Mouse (Mus musculus): ENCODE results near the gene Aurka. TPM values are rescaled to one million over a fixed set of nuclear protein-coding genes. Genes with fewer than 3 reads are reported as not detected.
A peak's percentile ranks its signal among the peaks of the same experiment; 100 is the strongest.

The Aurka gene
- polyA plus RNA-seq, 1 experiment from 2014 or later, result 91.0 TPM

GRCm38 (mm10) chr2:172380513-172380912 is 10.2 kb upstream of the Aurka start:
- Histone ChIP-seq H3K36me3 (peaks cover 58% of the 10 kb centered on the region), H3K4me3 (replicated peaks) (no peak overlapping the region), H3K27ac (no peak overlapping the region), H3K27me3 (replicated peaks) (no peaks in the 10 kb centered on the region), H3K4me2 (no peak overlapping the region), H3K4me1 (no peaks in the 10 kb centered on the region), H3K9me3 (no peaks in the 10 kb centered on the region), H3K9ac (no peak overlapping the region)
- 94% methylated on average over 17 of the region's 17 CpGs for WGBS
- ATAC-seq (ENCODE audit: insufficient read depth, low FRiP score, low read depth), result no peak

GRCm38 (mm10) chr2:172378332-172378731 is 8.0 kb upstream of the Aurka start:
- 66% methylated on average over 7 of the region's 7 CpGs for WGBS
- peaks cover 78% of the 10 kb centered on the region for H3K36me3 ChIP-seq
- no peaks in the 10 kb centered on the region for H3K9me3 ChIP-seq
- H3K9ac ChIP-seq, result no peak overlapping the region
- H3K27me3 ChIP-seq (replicated peaks), result no peaks in the 10 kb centered on the region
- ATAC-seq (ENCODE audit: insufficient read depth, low FRiP score, low read depth), result no peak
- no peak overlapping the region for H3K4me3 ChIP-seq (replicated peaks)
- H3K4me1 ChIP-seq, result no peaks in the 10 kb centered on the region
- H3K4me2 ChIP-seq, result no peak overlapping the region
- H3K27ac ChIP-seq, result no peak overlapping the region

GRCm38 (mm10) chr2:172376999-172377515 is 6.7 kb upstream of the Aurka start:
- ATAC-seq (ENCODE audit: insufficient read depth, low FRiP score, low read depth), result peak; percentile 70; the same call in 1 of the 2 replicates
- no peaks in the 10 kb centered on the region for H3K9me3 ChIP-seq
- peaks cover 1% of the 10 kb centered on the region; the same call in 1 of the 2 replicates for H3K4me1 ChIP-seq
- WGBS, result 57% methylated on average over 5 of the region's 5 CpGs
- H3K27ac ChIP-seq, result 0 out of 2 replicates have a peak overlapping the region, but pooled peaks have one; percentile 11
- no peaks in the 10 kb centered on the region for H3K27me3 ChIP-seq (replicated peaks)
- H3K4me2 ChIP-seq, result no peak overlapping the region
- peaks cover 82% of the 10 kb centered on the region for H3K36me3 ChIP-seq
- H3K9ac ChIP-seq, result no peak overlapping the region
- no peak overlapping the region for H3K4me3 ChIP-seq (replicated peaks)

DNA sequence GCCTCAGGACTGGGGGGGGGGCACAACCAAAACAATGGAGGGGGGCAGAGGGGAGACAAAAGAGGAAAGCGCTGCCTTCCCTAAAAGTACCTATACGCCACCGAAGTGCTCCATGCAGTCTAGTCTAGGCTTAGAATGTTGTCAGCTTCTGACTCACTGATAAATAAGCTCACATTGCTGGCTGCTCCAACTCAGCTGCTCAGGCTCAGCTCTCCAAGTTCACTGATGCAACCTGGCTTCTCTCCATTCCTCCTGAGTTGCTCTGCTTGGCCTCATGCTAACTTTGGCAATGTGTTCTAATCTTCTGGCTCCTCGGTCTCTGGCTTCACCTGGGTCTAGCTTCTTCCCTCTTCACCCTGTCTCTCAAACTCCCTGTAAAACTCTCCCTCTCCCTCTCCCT is 6.2 kb upstream of the Aurka start:
- H3K9me3 ChIP-seq, result no peaks in the 10 kb centered on the region
- H3K4me3 ChIP-seq (replicated peaks), result no peak overlapping the region
- no peak overlapping the region for H3K4me2 ChIP-seq
- H3K27me3 ChIP-seq (replicated peaks), result no peaks in the 10 kb centered on the region
- no peak overlapping the region for H3K9ac ChIP-seq
- ATAC-seq (ENCODE audit: insufficient read depth, low FRiP score, low read depth), result no peak
- no peak overlapping the region for H3K27ac ChIP-seq
- H3K4me1 ChIP-seq, result peaks cover 6% of the 10 kb centered on the region; the same call in 1 of the 2 replicates
- 93% methylated on average over 4 of the region's 4 CpGs for WGBS
- H3K36me3 ChIP-seq, result peaks cover 80% of the 10 kb centered on the region

- peak overlapping the region; percentile 94 for H3K9ac ChIP-seq
- peaks cover 25% of the 10 kb centered on the region; the same call in 1 of the 2 replicates for H3K4me1 ChIP-seq
- no peak for ATAC-seq (ENCODE audit: insufficient read depth, low FRiP score, low read depth)
- H3K4me3 ChIP-seq (replicated peaks), result peak overlapping the region; percentile 96
- peak overlapping the region; percentile 73 for H3K4me2 ChIP-seq
- WGBS, result under 1% methylated on average over 11 of the region's 11 CpGs
- H3K27ac ChIP-seq, result peak overlapping the region; percentile 88
- peaks cover 36% of the 10 kb centered on the region for H3K36me3 ChIP-seq
- no peaks in the 10 kb centered on the region for H3K27me3 ChIP-seq (replicated peaks)
- H3K9me3 ChIP-seq, result no peaks in the 10 kb centered on the region
Observed at GRCm38 (mm10) chr2:172371258-172371657, 923 bp upstream of the Aurka start.

- 0 out of 2 replicates have a peak, but pooled peaks cover under 1% of the 10 kb centered on the region for H3K4me1 ChIP-seq
- H3K9ac ChIP-seq, result no peak overlapping the region
- no peak for ATAC-seq (ENCODE audit: insufficient read depth, low FRiP score, low read depth)
- no peak overlapping the region for H3K27ac ChIP-seq
- H3K4me3 ChIP-seq (replicated peaks), result no peak overlapping the region
- 86% methylated on average over 7 of the region's 7 CpGs for WGBS
- no peaks in the 10 kb centered on the region for H3K27me3 ChIP-seq (replicated peaks)
- peaks cover 63% of the 10 kb centered on the region for H3K36me3 ChIP-seq
- H3K9me3 ChIP-seq, result no peaks in the 10 kb centered on the region
- H3K4me2 ChIP-seq, result no peak overlapping the region
Observed at GRCm38 (mm10) chr2:172363176-172363575, 7.2 kb downstream of the Aurka start.

DNA sequence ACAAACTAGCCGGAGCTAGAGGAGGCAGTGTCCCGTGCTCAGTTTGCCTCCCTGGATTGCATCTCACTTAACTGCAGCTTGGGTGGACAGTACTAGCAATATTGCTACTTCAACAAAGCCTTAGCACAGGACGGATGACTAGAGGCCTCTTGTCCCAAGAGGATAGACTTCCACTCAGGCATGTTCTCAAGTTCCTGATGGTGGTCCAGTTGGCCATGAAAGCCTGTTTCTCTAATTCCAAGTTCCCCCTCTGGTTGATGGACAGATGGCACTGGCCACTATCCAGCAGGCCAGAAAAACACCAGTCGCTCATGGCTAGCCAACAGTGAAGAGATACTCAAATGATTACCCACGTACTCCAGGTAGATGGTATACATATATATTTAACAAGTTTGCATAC is 14.5 kb downstream of the Aurka start:
- H3K36me3 ChIP-seq, result peaks cover 50% of the 10 kb centered on the region
- no peak overlapping the region for H3K9ac ChIP-seq
- no peak overlapping the region for H3K27ac ChIP-seq
- H3K4me1 ChIP-seq, result no peaks in the 10 kb centered on the region
- H3K4me3 ChIP-seq (replicated peaks), result no peak overlapping the region
- no peaks in the 10 kb centered on the region for H3K9me3 ChIP-seq
- WGBS, result 89% methylated on average over 5 of the region's 5 CpGs
- no peak for ATAC-seq (ENCODE audit: insufficient read depth, low FRiP score, low read depth)
- H3K4me2 ChIP-seq, result no peak overlapping the region
- no peaks in the 10 kb centered on the region for H3K27me3 ChIP-seq (replicated peaks)

DNA sequence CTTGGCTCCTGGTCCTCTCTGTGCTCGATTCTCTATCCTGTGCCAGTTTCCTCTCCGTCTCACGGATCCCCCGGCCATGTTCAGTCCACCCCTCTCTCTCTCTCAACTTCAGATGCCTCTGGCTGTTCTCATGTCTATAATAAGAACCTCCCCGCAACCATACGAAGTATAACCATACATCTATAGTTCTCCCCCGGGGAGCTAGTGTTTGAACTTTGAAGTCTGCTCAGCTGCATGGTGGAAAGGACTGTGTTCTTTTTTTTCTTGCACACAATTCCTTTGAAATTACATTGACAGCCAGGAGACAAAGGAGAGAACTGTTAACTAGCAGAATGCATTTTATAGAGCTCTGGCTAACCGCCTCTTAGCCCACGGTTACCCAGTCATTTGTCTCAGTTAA is 15.6 kb downstream of the Aurka start:
- no peak for ATAC-seq (ENCODE audit: insufficient read depth, low FRiP score, low read depth)
- WGBS, result 75% methylated on average over 9 of the region's 9 CpGs
- Histone ChIP-seq H3K4me2 (no peak overlapping the region), H3K36me3 (peaks cover 44% of the 10 kb centered on the region), H3K4me1 (no peaks in the 10 kb centered on the region), H3K27me3 (replicated peaks) (no peaks in the 10 kb centered on the region), H3K27ac (no peak overlapping the region), H3K4me3 (replicated peaks) (no peak overlapping the region), H3K9ac (no peak overlapping the region), H3K9me3 (no peaks in the 10 kb centered on the region)

DNA sequence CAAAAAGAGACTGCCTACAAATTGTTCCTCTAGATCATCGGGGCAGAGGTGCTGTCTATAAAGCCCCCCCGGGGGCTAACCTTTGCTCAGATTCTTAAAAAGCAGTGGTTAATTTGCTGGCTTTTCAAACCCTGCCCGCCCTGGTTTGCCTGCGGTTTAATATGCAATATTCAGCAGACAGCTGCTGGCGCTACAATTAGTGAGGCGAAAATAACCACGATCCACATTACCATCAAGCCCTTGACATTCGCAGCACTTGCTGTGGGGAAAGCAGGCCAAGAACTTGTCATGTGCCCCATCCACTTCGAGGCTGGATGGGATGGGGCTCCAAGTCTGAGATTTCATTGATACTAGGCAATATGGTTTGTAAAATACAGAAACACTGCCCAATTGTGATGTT is 17.1 kb downstream of the Aurka start:
- Histone ChIP-seq H3K4me1 (peaks cover 12% of the 10 kb centered on the region), H3K27ac (no peak overlapping the region), H3K27me3 (replicated peaks) (no peaks in the 10 kb centered on the region), H3K9ac (no peak overlapping the region), H3K36me3 (peaks cover 29% of the 10 kb centered on the region), H3K4me2 (no peak overlapping the region), H3K4me3 (replicated peaks) (no peak overlapping the region), H3K9me3 (no peaks in the 10 kb centered on the region)
- WGBS, result 86% methylated on average over 9 of the region's 9 CpGs
- ATAC-seq (ENCODE audit: insufficient read depth, low FRiP score, low read depth), result no peak

DNA sequence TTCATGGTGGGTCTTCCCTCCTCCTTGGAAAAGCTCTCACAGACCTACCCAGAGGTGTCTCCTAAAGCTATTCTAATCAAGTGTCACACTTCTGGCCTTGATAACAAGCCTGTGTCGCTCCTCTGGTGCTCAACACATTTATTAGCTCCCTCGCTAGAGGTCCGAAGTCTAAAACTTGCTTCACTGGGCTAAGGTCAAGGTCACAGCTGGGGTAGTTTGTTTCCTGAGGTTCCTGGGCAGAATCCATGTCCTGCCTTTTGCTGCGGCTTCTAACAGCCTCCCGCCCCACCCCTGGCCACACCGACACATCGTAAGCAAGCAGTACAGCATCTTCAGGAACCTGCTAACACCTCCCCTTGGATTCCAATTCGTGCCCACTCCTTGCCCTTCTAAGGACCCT is 19.6 kb downstream of the Aurka start:
- H3K27ac ChIP-seq, result no peak overlapping the region
- H3K4me2 ChIP-seq, result no peak overlapping the region
- H3K4me1 ChIP-seq, result peaks cover 23% of the 10 kb centered on the region
- peaks cover 6% of the 10 kb centered on the region for H3K36me3 ChIP-seq
- no peak for ATAC-seq (ENCODE audit: insufficient read depth, low FRiP score, low read depth)
- no peaks in the 10 kb centered on the region for H3K9me3 ChIP-seq
- H3K4me3 ChIP-seq (replicated peaks), result no peak overlapping the region
- no peaks in the 10 kb centered on the region for H3K27me3 ChIP-seq (replicated peaks)
- H3K9ac ChIP-seq, result no peak overlapping the region
- WGBS, result 61% methylated on average over 8 of the region's 8 CpGs

DNA sequence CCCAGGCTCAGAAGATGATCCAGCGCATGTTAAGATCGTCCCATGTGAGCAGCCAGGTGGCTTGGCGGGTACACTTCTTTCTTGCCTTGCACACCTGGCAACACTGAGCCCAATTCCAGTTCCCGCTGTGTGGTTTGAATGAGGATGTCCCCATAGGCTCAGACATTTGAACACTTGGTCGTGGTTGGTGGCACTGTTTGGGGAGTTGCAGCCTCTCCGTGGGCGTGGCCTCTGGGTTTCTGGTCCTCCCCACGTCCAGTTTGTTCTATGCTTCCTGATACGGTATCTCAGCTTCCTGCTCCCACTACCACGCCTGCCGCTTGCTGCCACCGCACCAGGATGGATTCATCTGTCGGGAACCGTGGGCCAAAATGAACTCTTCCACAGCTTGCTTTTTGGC is 20.6 kb downstream of the Aurka start:
- no peak overlapping the region for H3K27ac ChIP-seq
- no peaks in the 10 kb centered on the region for H3K36me3 ChIP-seq
- H3K27me3 ChIP-seq (replicated peaks), result no peaks in the 10 kb centered on the region
- peaks cover 23% of the 10 kb centered on the region for H3K4me1 ChIP-seq
- H3K9ac ChIP-seq, result no peak overlapping the region
- H3K4me3 ChIP-seq (replicated peaks), result no peak overlapping the region
- no peak overlapping the region for H3K4me2 ChIP-seq
- 79% methylated on average over 14 of the region's 14 CpGs for WGBS
- H3K9me3 ChIP-seq, result no peaks in the 10 kb centered on the region
- no peak for ATAC-seq (ENCODE audit: insufficient read depth, low FRiP score, low read depth)

DNA sequence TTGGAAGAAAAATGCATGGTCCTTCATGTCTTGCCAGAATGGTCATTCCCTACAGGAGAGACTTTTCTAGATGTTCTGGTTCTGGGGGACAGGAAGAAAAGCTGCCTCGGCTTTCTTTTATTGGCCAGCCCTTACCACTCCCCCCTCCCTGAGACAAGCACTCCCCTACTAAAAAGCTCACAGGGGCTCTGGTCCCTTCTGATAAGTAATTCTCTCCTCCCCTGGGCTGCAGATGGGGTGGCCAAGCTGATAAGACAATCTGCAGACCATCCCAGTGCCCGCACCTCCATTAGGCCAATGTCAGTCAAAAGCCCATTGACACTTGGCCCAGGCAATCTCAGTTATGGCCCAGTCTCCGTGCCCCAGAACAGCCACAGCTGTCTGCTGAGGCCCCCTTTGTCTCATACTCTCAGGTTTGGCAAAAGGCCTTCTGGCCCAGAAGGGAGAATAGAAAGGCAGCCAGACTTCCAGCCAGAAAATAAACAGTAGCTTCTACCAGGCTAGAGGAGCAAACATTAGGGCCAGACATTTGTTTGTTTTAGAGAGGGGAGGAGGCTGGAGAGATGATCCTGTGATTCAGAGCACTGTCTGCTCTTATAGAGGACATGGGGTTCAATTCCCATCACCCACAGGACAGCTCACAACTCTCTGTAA is 21.9 kb downstream of the Aurka start:
- 0 out of 2 replicates have a peak overlapping the region, but pooled peaks have one; percentile 20 for H3K4me2 ChIP-seq
- 26% methylated on average over 3 of the region's 3 CpGs for WGBS
- H3K27ac ChIP-seq, result peak overlapping the region; percentile 65; the same call in 1 of the 2 replicates
- no peaks in the 10 kb centered on the region for H3K9me3 ChIP-seq
- peaks cover 23% of the 10 kb centered on the region for H3K4me1 ChIP-seq
- H3K27me3 ChIP-seq (replicated peaks), result no peaks in the 10 kb centered on the region
- H3K4me3 ChIP-seq (replicated peaks), result no peak overlapping the region
- no peaks in the 10 kb centered on the region for H3K36me3 ChIP-seq
- peak; percentile 58; the same call in 1 of the 2 replicates for ATAC-seq (ENCODE audit: insufficient read depth, low FRiP score, low read depth)
- H3K9ac ChIP-seq, result no peak overlapping the region

All from stomach, embryonic 15.5 days (tissue).